Mouse (Mus musculus) forebrain, embryonic 16.5 days (tissue): ENCODE measurements around the gene Lin7b. TPM values are rescaled to one million over a fixed set of nuclear protein-coding genes. Genes with fewer than 3 reads are reported as not detected.

Source experiments
- ATAC-seq: fragments of 200-750 bp; cut with Nextera tagmentation; 2 replicates; pipeline ENCODE4 v1.8.0; 2017; ENCODE audit warnings: mild to moderate bottlenecking, moderate library complexity
- H3K27ac ChIP-seq: fragments of 300-500 bp; sonication (generic); 2 replicates; pipeline ENCODE4 v1.5.1; 2014; ENCODE audit warnings: low read length, control low read depth
- H3K27me3 ChIP-seq: fragments of 300-500 bp; sonication (generic); replicated peaks from 2 replicates; pipeline ENCODE4 v1.6.1; 2014; ENCODE audit warnings: low read length; ENCODE audit not compliant: control insufficient read depth, insufficient read depth
- H3K36me3 ChIP-seq: fragments of 300-500 bp; sonication (generic); 2 replicates; pipeline ENCODE4 v1.6.1; 2014; ENCODE audit not compliant: control insufficient read depth, insufficient read depth
- H3K4me1 ChIP-seq: fragments of 300-500 bp; sonication (generic); replicated peaks from 2 replicates; pipeline ENCODE4 v1.6.1; 2014; ENCODE audit warnings: low read length; ENCODE audit not compliant: control insufficient read depth, insufficient read depth
- H3K4me2 ChIP-seq: fragments of 300-500 bp; sonication (generic); 2 replicates; pipeline ENCODE4 v1.6.1; 2014; ENCODE audit warnings: mild to moderate bottlenecking, low read length, control low read depth
- H3K4me3 ChIP-seq: fragments of 300-500 bp; sonication (generic); replicated peaks from 2 replicates; pipeline ENCODE4 v1.5.1; 2014; ENCODE audit warnings: mild to moderate bottlenecking, low read length, control low read depth
- H3K9ac ChIP-seq: fragments of 300-500 bp; sonication (generic); replicated peaks from 2 replicates; pipeline ENCODE4 v1.6.1; 2014; ENCODE audit warnings: low read depth, low read length, control low read depth
- H3K9me3 ChIP-seq: fragments of 300-500 bp; sonication (generic); 2 replicates; pipeline ENCODE4 v1.6.1; 2016; ENCODE audit warnings: low read length; ENCODE audit not compliant: control insufficient read depth
- WGBS: fragments of 180-500 bp; shearing (Covaris S2); extraction: QIAGEN DNeasy Blood & Tissue Kit; methylation state at CpG from one replicate; pipeline ENCODE4 v1.1.7; 2014; 5-methylcytosine and 5-hydroxymethylcytosine counted together
- polyA plus RNA-seq: library from polyadenylated mRNA; unstranded; fragments of >200 nt; fragmentation: Nextera tagmentation; extraction: Ambion mirVana; gene quantifications from 2 replicates; pipeline ENCODE4 v1.2.1, GENCODE M21; 2015

The Lin7b gene
- polyA plus RNA-seq: 6.1 and 18.5 TPM in 2 replicates

DNA sequence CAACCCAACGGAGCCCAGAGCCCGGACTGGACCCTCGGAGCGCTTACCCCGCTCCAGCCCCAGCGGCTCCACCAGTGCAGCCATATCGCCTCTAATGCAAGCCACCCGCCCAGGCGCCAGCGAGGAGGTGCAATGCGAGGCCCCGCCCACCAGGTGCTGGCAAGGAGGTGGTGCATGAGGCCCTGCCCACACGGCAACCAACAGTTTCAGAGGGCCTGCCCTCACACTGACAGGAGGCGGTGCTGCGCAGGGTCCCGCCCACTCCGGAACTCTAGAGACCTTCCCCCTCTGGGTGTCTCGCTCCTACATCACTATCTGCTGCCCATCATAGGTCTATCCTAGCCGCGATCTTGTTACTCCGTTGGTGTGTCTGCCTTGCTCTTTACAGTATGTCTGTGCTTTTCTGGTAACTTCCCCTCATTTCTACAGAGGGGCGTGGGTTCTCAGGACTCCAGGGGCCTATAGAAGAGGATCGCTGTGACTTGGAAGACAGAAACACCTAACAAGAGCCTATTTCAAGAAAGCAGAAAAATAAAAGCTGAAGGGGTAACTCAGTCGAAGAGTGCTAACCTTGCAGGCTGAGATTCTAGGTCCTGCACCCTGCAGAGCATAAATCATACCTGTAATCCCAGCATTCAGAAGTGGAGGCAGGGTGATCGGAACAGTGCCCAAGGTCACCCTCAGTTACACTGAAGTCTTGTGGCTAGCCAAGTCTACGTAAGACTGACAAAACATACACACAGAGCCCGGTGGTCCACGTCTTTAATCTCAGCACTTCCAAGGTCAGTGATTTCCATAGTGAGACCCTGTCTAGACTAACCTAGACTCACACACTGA is at the start of gene Lin7b:
Gene Lin7b (minus strand): TSS at position 109 of the 837 bp plus-strand sequence.
- WGBS: 12% methylated on average over 28 of the region's 28 CpGs
- Histone ChIP-seq H3K4me1 (peaks cover 25% of the 10 kb centered on the region), H3K36me3 (peaks cover 16% of the 10 kb centered on the region; the same call in 1 of the 2 replicates), H3K27ac (no peak within 1 kb of the TSS), H3K9me3 (no peaks in the 10 kb centered on the region), H3K4me3 (peak within 1 kb of the TSS; percentile 47), H3K4me2 (peak within 1 kb of the TSS; percentile 71), H3K27me3 (peaks cover 5% of the 10 kb centered on the region), H3K9ac (peak within 1 kb of the TSS; percentile 64)
- peak; percentile 34 for ATAC-seq

- no peaks in the 10 kb centered on the region for H3K9me3 ChIP-seq
- no peak overlapping the region for H3K4me3 ChIP-seq
- no peak overlapping the region for H3K27ac ChIP-seq
- peaks cover 8% of the 10 kb centered on the region for H3K4me1 ChIP-seq
- H3K27me3 ChIP-seq: peaks cover 54% of the 10 kb centered on the region
- no peak for ATAC-seq
- H3K4me2 ChIP-seq: no peak overlapping the region
- no peak overlapping the region for H3K9ac ChIP-seq
- WGBS: 12% methylated on average over 13 of the region's 13 CpGs
- peaks cover 13% of the 10 kb centered on the region for H3K36me3 ChIP-seq
Measured at GRCm38 (mm10) chr7:45417962-45418492, 47.6 kb upstream of the Lin7b start.

DNA sequence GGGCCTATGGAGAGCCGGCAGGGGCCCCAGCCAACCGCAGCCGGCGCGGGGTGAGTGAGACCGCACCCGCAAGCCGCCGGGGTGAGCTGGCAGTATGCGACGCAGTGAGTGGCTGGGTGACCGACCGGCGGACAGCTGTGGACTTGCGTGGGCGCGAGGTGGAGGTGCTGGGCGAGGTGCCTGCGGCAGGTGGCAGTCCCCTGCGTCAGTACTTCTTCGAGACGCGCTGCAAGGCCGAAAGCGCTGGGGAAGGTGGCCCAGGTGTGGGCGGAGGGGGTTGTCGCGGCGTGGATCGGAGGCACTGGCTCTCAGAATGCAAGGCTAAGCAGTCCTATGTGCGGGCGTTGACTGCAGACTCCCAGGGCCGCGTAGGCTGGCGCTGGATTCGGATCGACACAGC is 45.3 kb upstream of the Lin7b start:
- Histone ChIP-seq H3K9me3 (no peaks in the 10 kb centered on the region), H3K4me1 (peaks cover 8% of the 10 kb centered on the region), H3K36me3 (0 out of 2 replicates have a peak, but pooled peaks cover under 1% of the 10 kb centered on the region), H3K9ac (no peak overlapping the region), H3K27ac (no peak overlapping the region), H3K27me3 (peaks cover 72% of the 10 kb centered on the region), H3K4me2 (no peak overlapping the region), H3K4me3 (no peak overlapping the region)
- WGBS: 12% methylated on average over 37 of the region's 37 CpGs
- ATAC-seq: no peak

DNA sequence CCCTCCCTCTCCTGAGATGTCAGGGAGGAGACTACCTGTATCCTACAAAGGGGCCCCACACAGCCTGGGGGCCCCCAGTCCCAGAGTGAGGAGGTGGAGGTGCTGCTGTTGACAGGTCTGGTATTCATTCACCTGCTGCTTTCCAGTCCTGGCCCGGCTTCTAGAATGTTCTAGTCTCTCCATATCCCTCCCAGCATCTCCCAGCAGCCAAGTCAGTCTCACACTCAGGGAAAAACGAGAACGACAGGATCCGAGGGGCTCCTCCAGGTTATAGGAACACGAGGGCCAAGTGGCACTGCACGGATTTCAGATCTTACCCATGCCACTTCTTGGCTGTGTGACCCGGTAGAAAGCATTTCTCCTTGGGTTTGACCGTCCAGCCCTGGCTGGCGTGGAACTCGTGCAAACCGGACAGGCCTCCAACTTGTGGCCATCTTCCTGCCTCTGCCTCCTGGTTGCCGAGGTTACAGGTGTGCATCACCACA is 44.4 kb upstream of the Lin7b start:
- no peak overlapping the region for H3K4me2 ChIP-seq
- no peak overlapping the region for H3K9ac ChIP-seq
- H3K27me3 ChIP-seq: peaks cover 79% of the 10 kb centered on the region
- no peak overlapping the region for H3K27ac ChIP-seq
- H3K4me1 ChIP-seq: peaks cover 8% of the 10 kb centered on the region
- H3K9me3 ChIP-seq: no peaks in the 10 kb centered on the region
- H3K36me3 ChIP-seq: no peaks in the 10 kb centered on the region
- ATAC-seq: no peak
- 39% methylated on average over 12 of the region's 12 CpGs for WGBS
- H3K4me3 ChIP-seq: no peak overlapping the region

DNA sequence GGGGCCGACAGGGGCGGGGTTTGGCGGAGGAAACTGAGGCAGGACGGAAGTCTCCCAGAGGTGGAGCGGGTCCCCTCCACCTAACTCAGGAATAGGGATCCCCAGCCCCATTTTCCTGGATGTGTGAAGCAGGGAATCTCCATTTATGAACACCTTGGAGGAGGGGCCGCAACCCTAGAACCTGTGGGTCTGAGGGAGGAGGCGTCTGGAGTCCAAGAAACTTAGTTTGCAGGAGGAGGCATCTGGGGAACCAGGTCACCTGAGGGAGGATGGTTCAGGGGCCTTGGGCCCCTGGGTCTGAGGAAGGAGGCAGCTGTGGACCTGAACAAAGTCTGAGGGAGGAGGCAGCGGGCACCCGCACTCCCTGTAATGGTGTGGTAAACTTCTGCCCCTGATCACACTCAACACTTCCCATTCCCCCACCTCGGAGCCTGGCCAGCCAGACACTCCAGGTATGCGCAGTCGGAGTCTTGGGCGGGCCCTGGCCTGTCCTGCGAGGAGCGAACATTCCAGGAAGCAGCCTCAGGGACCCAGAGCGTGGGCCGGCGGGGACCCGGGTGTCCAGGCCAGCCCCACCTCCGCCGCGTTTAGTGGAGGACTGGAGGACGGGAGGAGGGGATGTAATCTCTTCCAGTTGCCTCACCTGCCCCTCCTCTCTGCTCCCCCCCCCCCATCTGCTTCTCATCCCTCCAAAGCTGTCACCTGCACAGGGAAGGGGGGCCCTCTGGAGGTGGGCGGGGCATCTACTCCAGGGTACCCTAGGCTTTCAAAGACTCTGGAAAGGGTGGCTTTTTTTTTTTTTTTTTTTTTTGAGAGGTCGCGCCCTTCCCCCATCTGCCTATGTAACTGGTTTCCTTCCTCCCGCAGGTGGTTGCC is 43.7 kb upstream of the Lin7b start:
- H3K9me3 ChIP-seq: no peaks in the 10 kb centered on the region
- H3K4me2 ChIP-seq: peak overlapping the region; percentile 88
- H3K36me3 ChIP-seq: no peaks in the 10 kb centered on the region
- peaks cover 86% of the 10 kb centered on the region for H3K27me3 ChIP-seq
- peaks cover 8% of the 10 kb centered on the region for H3K4me1 ChIP-seq
- H3K9ac ChIP-seq: peak overlapping the region; percentile 66
- peak overlapping the region; percentile 62 for H3K4me3 ChIP-seq
- no peak overlapping the region for H3K27ac ChIP-seq
- WGBS: 3% methylated on average over 25 of the region's 27 CpGs
- no peak for ATAC-seq

- Histone ChIP-seq H3K4me1 (peaks cover 8% of the 10 kb centered on the region), H3K4me2 (peak within 1 kb of the TSS; percentile 88), H3K9me3 (no peaks in the 10 kb centered on the region), H3K27me3 (peaks cover 87% of the 10 kb centered on the region), H3K36me3 (no peaks in the 10 kb centered on the region), H3K27ac (no peak within 1 kb of the TSS), H3K4me3 (peak within 1 kb of the TSS; percentile 62), H3K9ac (peak within 1 kb of the TSS; percentile 66)
- peak; percentile 54 for ATAC-seq
- WGBS: 3% methylated on average over 33 of the region's 45 CpGs
Measured at GRCm38 (mm10) chr7:45413113-45413863, 42.9 kb upstream of the Lin7b start, which contains the start of gene Ntf5. Gene Ntf5 (plus strand): TSS chr7:45413695.

DNA sequence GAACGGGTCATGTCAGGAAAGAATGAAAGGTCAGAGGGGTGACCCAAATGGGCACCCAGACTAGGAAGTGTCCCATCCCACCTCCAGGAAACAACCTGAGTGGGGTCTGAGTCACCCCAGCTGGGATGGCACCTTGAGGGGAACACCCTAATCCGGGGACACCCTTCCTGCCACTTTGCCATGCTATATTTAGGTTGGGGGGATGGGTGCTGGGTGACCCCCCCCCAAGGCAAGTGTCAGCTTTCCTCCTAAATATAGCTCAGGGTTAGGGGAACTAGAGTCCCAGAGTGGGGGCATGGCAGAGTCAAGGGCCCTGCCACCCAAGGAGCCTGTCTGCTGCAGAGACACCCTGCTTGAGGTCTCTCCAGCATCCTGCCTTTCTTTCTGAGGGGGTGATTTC is 42.0 kb upstream of the Lin7b start:
- H3K4me1 ChIP-seq: peaks cover 8% of the 10 kb centered on the region

DNA sequence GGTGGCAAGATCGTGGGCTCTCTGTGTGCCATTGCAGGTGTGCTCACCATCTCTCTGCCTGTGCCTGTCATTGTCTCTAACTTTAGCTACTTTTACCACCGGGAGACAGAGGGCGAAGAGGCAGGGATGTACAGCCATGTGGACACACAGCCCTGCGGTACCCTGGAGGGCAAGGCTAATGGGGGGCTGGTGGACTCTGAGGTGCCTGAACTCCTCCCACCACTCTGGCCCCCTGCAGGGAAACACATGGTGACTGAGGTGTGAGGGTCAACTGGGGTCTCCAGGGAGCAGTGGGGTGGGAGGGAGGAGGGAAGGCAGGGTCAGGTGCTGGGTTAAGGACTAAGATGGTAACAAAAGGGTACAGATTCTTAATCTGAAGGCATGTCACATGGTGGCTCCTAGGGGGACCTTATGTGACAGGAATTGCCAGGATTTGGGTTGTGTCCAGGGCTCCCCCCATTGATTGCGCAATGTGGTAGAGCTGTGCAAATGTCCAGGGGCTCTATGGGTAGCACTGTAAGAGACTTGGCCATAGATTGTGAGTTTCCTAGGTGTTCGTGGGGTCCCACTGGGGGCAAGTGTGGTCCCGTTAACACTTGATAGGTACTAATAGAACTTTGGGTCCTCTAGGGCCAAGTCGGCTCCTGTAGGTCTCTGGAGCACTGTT is 39.2 kb upstream of the Lin7b start:
- no peak for ATAC-seq
- H3K36me3 ChIP-seq: no peaks in the 10 kb centered on the region
- peaks cover 16% of the 10 kb centered on the region for H3K4me1 ChIP-seq
- WGBS: 81% methylated on average over 8 of the region's 8 CpGs
- H3K27me3 ChIP-seq: peaks cover 93% of the 10 kb centered on the region
- H3K4me3 ChIP-seq: no peak overlapping the region
- H3K27ac ChIP-seq: no peak overlapping the region
- H3K9ac ChIP-seq: no peak overlapping the region
- no peaks in the 10 kb centered on the region; the same call in 1 of the 2 replicates for H3K9me3 ChIP-seq
- no peak overlapping the region for H3K4me2 ChIP-seq

More for the DNA sequence above, 42.0 kb upstream of the Lin7b start:
- H3K9ac ChIP-seq: no peak overlapping the region
- 87% methylated on average over 2 of the region's 2 CpGs for WGBS
- H3K27me3 ChIP-seq: peaks cover 88% of the 10 kb centered on the region
- no peaks in the 10 kb centered on the region for H3K9me3 ChIP-seq
- no peak overlapping the region for H3K4me3 ChIP-seq
- H3K27ac ChIP-seq: no peak overlapping the region
- no peak overlapping the region for H3K4me2 ChIP-seq
- H3K36me3 ChIP-seq: no peaks in the 10 kb centered on the region
- no peak for ATAC-seq
